Mouse (Mus musculus): ENCODE data around the gene Nup93. TPM values are rescaled to one million over a fixed set of nuclear protein-coding genes. Genes with fewer than 3 reads are reported as not detected.

Nup93 gene
- total and polyA plus RNA-seq, 2 experiments: 2.3 to 4.6 TPM

DNA sequence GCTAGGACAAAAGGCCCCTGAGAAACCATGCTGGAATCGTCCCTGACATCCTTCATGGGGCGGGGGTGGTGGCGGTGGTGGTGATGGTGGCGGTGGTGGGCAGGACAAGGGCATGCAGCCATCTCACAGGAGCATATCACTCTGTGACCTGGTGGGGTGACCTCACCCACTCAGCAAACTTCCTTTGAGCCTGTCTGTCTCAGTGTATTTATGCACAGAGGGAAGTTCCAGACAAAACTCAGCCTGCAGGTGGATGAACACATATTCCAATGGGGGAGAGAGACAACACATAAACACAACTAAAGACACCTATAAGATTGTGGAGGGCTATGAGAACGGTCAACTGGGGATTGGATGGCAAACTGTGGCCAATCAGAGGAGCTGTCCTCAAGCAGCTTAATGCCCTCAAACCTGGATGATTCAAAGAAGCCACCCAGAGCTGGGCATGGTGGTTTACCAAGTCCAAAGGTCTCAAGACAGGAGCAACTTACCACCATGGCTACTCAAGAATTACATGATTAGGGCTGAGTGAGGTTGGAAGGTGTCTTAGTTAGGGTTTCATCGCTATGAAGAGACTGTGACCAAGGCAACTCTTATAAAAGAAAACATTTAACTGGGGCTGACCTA, 150.4 kb downstream of the Nup93 start:
- TF ChIP-seq CTCF (IDR thresholded peaks at IDR 0.05; ENCODE audit: low read depth, low read length): no peak
- no peak for TF ChIP-seq POLR2A (IDR thresholded peaks at IDR 0.05; ENCODE audit: extremely low read depth, insufficient read depth, low read length)
- Histone ChIP-seq H3K9ac (ENCODE audit: low read depth, low read length) (no peak overlapping the region), H3K4me1 (ENCODE audit: control insufficient read depth, insufficient read depth, low read length) (peaks cover 33% of the 10 kb centered on the region), H3K36me3 (ENCODE audit: control insufficient read depth, insufficient read depth, low read length) (no peaks in the 10 kb centered on the region), H3K27me3 (ENCODE audit: control insufficient read depth, insufficient read depth, low read length) (no peaks in the 10 kb centered on the region), H3K79me2 (ENCODE audit: control insufficient read depth, insufficient read depth, low read length) (no peaks in the 10 kb centered on the region), H3K27ac (replicated peaks; ENCODE audit: insufficient read depth, low read depth, low read length) (peak overlapping the region; percentile 70), H3K4me3 (ENCODE audit: insufficient read depth, low read depth, low read length) (no peak overlapping the region)
- whole genome bisulfite sequencing: 64% methylated on average over 6 of the region's 6 CpGs
- no peak for DNase-seq (ENCODE audit: extremely low read depth, low read depth, low spot score)

DNA sequence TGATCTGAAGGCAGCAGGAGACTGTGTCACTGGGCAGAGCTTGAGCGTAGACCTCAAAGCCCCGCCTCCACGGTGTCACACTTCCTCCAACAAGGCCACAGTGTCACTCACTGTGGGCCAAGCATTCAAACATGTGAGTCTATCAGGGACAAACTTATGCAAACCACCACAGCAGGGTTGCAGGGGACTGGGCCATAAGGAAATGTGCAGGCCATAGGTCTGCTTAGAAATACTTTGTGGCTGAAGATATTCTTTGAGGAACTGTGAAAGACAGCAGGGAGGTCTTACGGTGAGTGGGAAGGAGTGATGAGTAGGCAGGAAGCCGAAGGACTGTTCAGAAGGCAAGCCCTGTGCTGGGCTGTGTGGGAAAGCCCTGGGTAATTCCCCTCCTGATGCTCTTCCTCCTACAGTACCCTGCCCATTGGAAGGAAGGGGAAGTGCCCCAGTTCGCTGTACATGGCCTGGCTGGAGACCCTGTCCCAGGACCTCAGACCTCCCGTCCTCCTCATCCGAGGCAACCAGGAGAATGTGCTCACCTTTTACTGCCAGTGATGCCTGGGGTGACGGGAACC, 151.1 kb downstream of the Nup93 start:
- peak; percentile 75 for DNase-seq (ENCODE audit: extremely low read depth, low read depth, low spot score)

More for the DNA sequence above, 151.1 kb downstream of the Nup93 start:
- peak overlapping the region; percentile 20; the same call in 1 of the 2 replicates for H3K27ac ChIP-seq (replicated peaks; ENCODE audit: insufficient read depth, low read depth, low read length)
- H3K4me3 ChIP-seq (ENCODE audit: insufficient read depth, low read depth, low read length): no peak overlapping the region
- peaks cover 33% of the 10 kb centered on the region for H3K4me1 ChIP-seq (ENCODE audit: control insufficient read depth, insufficient read depth, low read length)
- H3K79me2 ChIP-seq (ENCODE audit: control insufficient read depth, insufficient read depth, low read length): no peaks in the 10 kb centered on the region
- no peaks in the 10 kb centered on the region for H3K27me3 ChIP-seq (ENCODE audit: control insufficient read depth, insufficient read depth, low read length)
- 76% methylated on average over 9 of the region's 9 CpGs for WGBS
- no peak overlapping the region for H3K9ac ChIP-seq (ENCODE audit: low read depth, low read length)
- no peaks in the 10 kb centered on the region for H3K36me3 ChIP-seq (ENCODE audit: control insufficient read depth, insufficient read depth, low read length)
- no peak for TF ChIP-seq POLR2A (IDR thresholded peaks at IDR 0.05; ENCODE audit: extremely low read depth, insufficient read depth, low read length)
- TF ChIP-seq CTCF (IDR thresholded peaks at IDR 0.05; ENCODE audit: low read depth, low read length): no peak

Other genes starting within 250 kb of the Nup93 start
- gene Amfr, start 201.7 kb upstream of the Nup93 start, total RNA-seq (2014; rRNA removed): 239 and 281 TPM in 2 replicates
- 263 and 284 TPM in 2 replicates for gene Amfr, start 201.7 kb upstream of the Nup93 start, polyA plus RNA-seq (2012; rRNA removed)
- gene Nudt21, start 177.5 kb upstream of the Nup93 start, total RNA-seq (2014; rRNA removed): 16.7 and 24.0 TPM in 2 replicates
- 26.9 and 31.4 TPM in 2 replicates for gene Nudt21, start 177.5 kb upstream of the Nup93 start, polyA plus RNA-seq (2012; rRNA removed)
- gene Ogfod1, start 177.4 kb upstream of the Nup93 start, total RNA-seq (2014; rRNA removed): 7.2 and 8.0 TPM in 2 replicates
- gene Ogfod1, start 177.4 kb upstream of the Nup93 start, polyA plus RNA-seq (2012; rRNA removed): 3.3 and 4.1 TPM in 2 replicates
- gene Bbs2, start 115.6 kb upstream of the Nup93 start, total RNA-seq (2014; rRNA removed): 2.5 and 2.9 TPM in 2 replicates
- 2.2 and 3.0 TPM in 2 replicates for gene Bbs2, start 115.6 kb upstream of the Nup93 start, polyA plus RNA-seq (2012; rRNA removed)
- not detected in 2 replicates for gene Mt4, start 77.4 kb upstream of the Nup93 start, total RNA-seq (2014; rRNA removed)
- gene Mt4, start 77.4 kb upstream of the Nup93 start, polyA plus RNA-seq (2012; rRNA removed): not detected in 2 replicates
- gene Mt3, start 62.0 kb upstream of the Nup93 start, total RNA-seq (2014; rRNA removed): not detected in 2 replicates
- gene Mt3, start 62.0 kb upstream of the Nup93 start, polyA plus RNA-seq (2012; rRNA removed): 0.21 TPM in 1 of 2 replicates, not detected in the other
- 120 and 122 TPM in 2 replicates for gene Mt2, start 41.9 kb upstream of the Nup93 start, total RNA-seq (2014; rRNA removed)
- gene Mt2, start 41.9 kb upstream of the Nup93 start, polyA plus RNA-seq (2012; rRNA removed): 9.4 and 162 TPM in 2 replicates
- 270 and 333 TPM in 2 replicates for gene Mt1, start 35.5 kb upstream of the Nup93 start, total RNA-seq (2014; rRNA removed)
- gene Mt1, start 35.5 kb upstream of the Nup93 start, polyA plus RNA-seq (2012; rRNA removed): 388 and 1,689 TPM in 2 replicates
- gene Slc12a3, start 114.6 kb downstream of the Nup93 start, total RNA-seq (2014; rRNA removed): 0.18 and 0.47 TPM in 2 replicates
- gene Slc12a3, start 114.6 kb downstream of the Nup93 start, polyA plus RNA-seq (2012; rRNA removed): 0.04 and 0.05 TPM in 2 replicates
- gene Herpud1, start 171.9 kb downstream of the Nup93 start, total RNA-seq (2014; rRNA removed): 575 and 759 TPM in 2 replicates
- 421 and 468 TPM in 2 replicates for gene Herpud1, start 171.9 kb downstream of the Nup93 start, polyA plus RNA-seq (2012; rRNA removed)
- 19.5 and 21.2 TPM in 2 replicates for gene Nlrc5, start 219.8 kb downstream of the Nup93 start, total RNA-seq (2014; rRNA removed)
- 6.6 and 11.6 TPM in 2 replicates for gene Nlrc5, start 219.8 kb downstream of the Nup93 start, polyA plus RNA-seq (2012; rRNA removed)